Mouse (Mus musculus) heart, adult 2 months (tissue): ENCODE results near the gene Tm9sf2.

ENCODE experiments used
- CTCF ChIP-seq: fragments of 200-600 bp; IDR thresholded peaks from 2 replicates; pipeline ENCODE4 v1.8.1; 2022; ENCODE audit warnings: antibody characterized with exemption, mild to moderate bottlenecking, moderate library complexity
- EP300 ChIP-seq: fragments of 200-500 bp; IDR thresholded peaks from 2 replicates; pipeline ENCODE4 v1.6.1; 2011; ENCODE audit warnings: low read depth, low read length, control low read depth; ENCODE audit not compliant: insufficient read depth

DNA sequence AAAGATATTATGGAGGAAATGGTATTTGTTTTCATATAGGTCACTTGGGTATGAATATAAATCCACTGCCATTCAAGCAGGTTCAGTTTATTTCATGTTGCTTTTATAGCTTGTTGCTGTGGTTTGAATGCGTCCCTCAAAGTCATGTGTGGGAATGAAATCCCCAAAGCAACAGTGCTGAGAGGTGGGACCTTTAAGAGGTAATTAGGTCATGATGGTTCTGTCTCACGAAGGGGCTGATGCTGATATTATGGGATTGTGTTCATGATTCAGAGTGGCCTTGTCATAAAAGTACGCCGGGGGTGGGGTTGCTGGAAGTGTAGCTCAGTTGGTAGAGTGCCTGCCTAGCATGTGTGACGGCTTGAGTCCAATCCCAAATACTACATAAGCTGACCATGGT lies 81.4 kb downstream of the Tm9sf2 start:
- TF ChIP-seq CTCF (no peak), EP300 (no peak)
